Comparison of ENCODE assay signal across 8 mouse cellular contexts in genomic region chr8:123628253-123628967, GRCm38 (mm10). TPM values are rescaled to one million over a fixed set of nuclear protein-coding genes. Genes with fewer than 3 reads are reported as not detected.
DNase-seq lines count a peak whose midpoint lies in the region; ATAC-seq and TF ChIP-seq lines count a peak whose summit lies in the region.

No protein-coding gene starts in this region.

- H3K27me3 ChIP-seq in embryonic facial prominence, embryonic 13.5 days = peaks cover 52% of the 10 kb centered on the region

- H3K4me2 ChIP-seq in embryonic facial prominence, embryonic 13.5 days = peak overlapping the region; percentile 70

- peak; percentile 88 for TF ChIP-seq CTCF in layer of hippocampus, adult 2 months (conservative IDR thresholded peaks at IDR 0.05)
- TF ChIP-seq CTCF in bone marrow, adult 2 months (IDR thresholded peaks at IDR 0.05; ENCODE audit: control insufficient read depth, insufficient read depth, low read length) = peak; percentile 59

- no peaks in the 10 kb centered on the region for H3K36me3 ChIP-seq in embryonic facial prominence, embryonic 13.5 days

- TF ChIP-seq POLR2A in bone marrow, adult 2 months (IDR thresholded peaks at IDR 0.05; ENCODE audit: borderline replicate concordance, control insufficient read depth, low read depth, low read length) = no peak

- WGBS in bone marrow, adult 2 months = 6% methylated on average over 8 of the region's 8 CpGs
- 1% methylated on average over 8 of the region's 8 CpGs for WGBS in embryonic facial prominence, embryonic 13.5 days

- peak overlapping the region; percentile 40 for H3K4me3 ChIP-seq in layer of hippocampus, adult 2 months
- no peak overlapping the region for H3K4me3 ChIP-seq in bone marrow, adult 2 months (replicated peaks; ENCODE audit: control insufficient read depth, low read depth, low read length)
- peak overlapping the region; percentile 40 for H3K4me3 ChIP-seq in embryonic facial prominence, embryonic 13.5 days

- H3K9ac ChIP-seq in embryonic facial prominence, embryonic 13.5 days = 0 out of 2 replicates have a peak overlapping the region, but pooled peaks have one; percentile 27

- no peaks in the 10 kb centered on the region for H3K9me3 ChIP-seq in embryonic facial prominence, embryonic 13.5 days

- H3K27ac ChIP-seq in layer of hippocampus, adult 2 months = no peak overlapping the region
- no peak overlapping the region for H3K27ac ChIP-seq in bone marrow, adult 2 months (ENCODE audit: control insufficient read depth, insufficient read depth, low read depth, low read length, poor library complexity)
- no peak overlapping the region for H3K27ac ChIP-seq in embryonic facial prominence, embryonic 13.5 days

- ATAC-seq in embryonic facial prominence, embryonic 13.5 days (ENCODE audit: insufficient number of reproducible peaks, insufficient read depth, low FRiP score, low TSS enrichment, low read depth) = no peak
- peak; percentile 47 for ATAC-seq in megakaryocyte, adult 5-6 weeks (ENCODE audit: poor library complexity, severe bottlenecking)

- intact Hi-C loops in heart, postnatal 10 days (cut with DNase I) = no loop called here

- H3K4me1 ChIP-seq in bone marrow, adult 2 months (ENCODE audit: control insufficient read depth, insufficient read depth, low read length) = no peaks in the 10 kb centered on the region
- H3K4me1 ChIP-seq in embryonic facial prominence, embryonic 13.5 days = peaks cover 18% of the 10 kb centered on the region

- peak; percentile 40 to 49 for DNase-seq in layer of hippocampus, adult 2 months (ENCODE audit: low spot score in 2 of 2)
- no peak for DNase-seq in layer of hippocampus, adult 9-11 months
- DNase-seq in heart, postnatal 10 days = peak; percentile 57 to 76
- peak; percentile 64 for DNase-seq in kidney, postnatal 14 days
- peak; percentile 15 to 40 for DNase-seq in spleen, postnatal 10 days (ENCODE audit: low spot score in 2 of 2)

RNA-seq across cellular contexts. Expression of gene Rhou, which starts 25.3 kb away (rescaled TPM):
- 10 to 100 TPM; 43.9 to 44.7 TPM for total RNA-seq in layer of hippocampus, adult 2 months (2021)
- polyA plus RNA-seq in bone marrow, adult 2 months (2011; ENCODE audit: insufficient read depth, insufficient read length, low replicate concordance, missing spikeins) = 5.3 and 17.9 TPM in 2 replicates
- polyA plus RNA-seq in embryonic facial prominence, embryonic 13.5 days (2015; fragmentation: Nextera tagmentation; extraction: Ambion mirVana) = 6.9 and 8.3 TPM in 2 replicates
- 10 to 100 TPM; 11.2 to 13.1 TPM for total RNA-seq in heart, postnatal 10 days (2021)
- total RNA-seq in megakaryocyte, adult 5-6 weeks (2015) = 24.1 and 26.5 TPM in 2 replicates
- 15.0 and 18.6 TPM in 2 replicates for total RNA-seq in megakaryocyte, adult 5-6 weeks (2017)
